Mouse (Mus musculus): ENCODE results near the gene Pip4k2a. TPM values are rescaled to one million over a fixed set of nuclear protein-coding genes. Genes with fewer than 3 reads are reported as not detected.
A peak's percentile ranks its signal among the peaks of the same experiment; 100 is the strongest.

Gene Pip4k2a
- polyA plus RNA-seq, 1 experiment: 21.8 TPM

- H3K36me3 ChIP-seq (ENCODE audit: control insufficient read depth, insufficient read depth, low read length): peaks cover 6% of the 10 kb centered on the region
- WGBS: 93% methylated on average over 10 of the region's 10 CpGs
- no peaks in the 10 kb centered on the region for H3K27me3 ChIP-seq (ENCODE audit: control insufficient read depth, insufficient read depth, low read length)
- no peak overlapping the region for H3K27ac ChIP-seq (ENCODE audit: insufficient read depth, low read length)
- H3K4me3 ChIP-seq (ENCODE audit: extremely low read depth, insufficient read depth, insufficient read length): no peak overlapping the region
- TF ChIP-seq CTCF (IDR thresholded peaks at IDR 0.05; ENCODE audit: extremely low read depth, insufficient read depth, insufficient read length, insufficient replicate concordance) (no peak), POLR2A (IDR thresholded peaks at IDR 0.05; ENCODE audit: low read depth, low read length) (no peak)
- no peaks in the 10 kb centered on the region; the same call in 1 of the 2 replicates for H3K4me1 ChIP-seq (ENCODE audit: control insufficient read depth, insufficient read depth, insufficient read length)
- DNase-seq (ENCODE audit: low read depth in 1 of 2, low spot score in 2 of 2): no peak
These were observed 105.9 kb downstream of the Pip4k2a start for GRCm38 (mm10) chr2:18891991-18892537.

DNA sequence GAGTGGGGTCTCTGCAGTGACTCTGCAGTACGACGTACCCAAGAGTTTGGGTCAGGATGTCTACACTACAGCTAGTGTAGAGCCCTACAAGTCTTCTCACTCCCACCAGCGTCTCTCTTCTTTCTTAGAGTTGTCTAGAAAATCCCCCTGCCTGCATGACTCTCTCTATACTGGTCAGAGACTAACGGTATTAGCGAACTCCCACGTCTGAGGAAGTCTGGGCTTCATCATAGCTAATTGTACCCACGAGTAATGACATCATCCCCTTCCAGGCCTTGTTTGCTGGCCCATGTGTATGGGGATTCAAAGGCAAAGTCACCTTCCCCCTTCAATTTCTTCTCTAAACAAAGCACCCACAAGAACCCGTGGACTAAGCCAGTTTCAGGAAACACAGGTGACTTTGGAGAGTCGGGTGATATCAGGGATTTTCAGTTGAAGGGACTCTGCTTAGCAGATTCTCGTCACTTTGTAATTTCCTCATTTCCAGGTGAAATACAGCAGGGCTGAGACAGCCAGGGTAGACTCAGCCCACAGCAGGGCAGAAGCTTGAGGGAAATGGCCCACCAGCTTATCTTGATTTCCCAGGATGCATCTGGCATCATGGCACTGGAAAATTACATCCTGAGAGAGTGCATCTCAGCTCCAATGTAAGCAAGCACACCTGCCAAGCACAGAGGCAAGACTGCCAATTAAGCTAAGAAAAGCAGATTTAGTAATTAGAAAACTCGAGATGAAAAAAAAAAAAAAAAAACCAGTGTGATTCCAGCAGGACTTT lies 107.5 kb downstream of the Pip4k2a start:
- no peak overlapping the region for H3K4me3 ChIP-seq (ENCODE audit: extremely low read depth, insufficient read depth, insufficient read length)
- 56% methylated on average over 11 of the region's 11 CpGs for WGBS
- H3K27ac ChIP-seq (ENCODE audit: insufficient read depth, low read length): no peak overlapping the region
- H3K4me1 ChIP-seq (ENCODE audit: control insufficient read depth, insufficient read depth, insufficient read length): no peaks in the 10 kb centered on the region
- TF ChIP-seq POLR2A (IDR thresholded peaks at IDR 0.05; ENCODE audit: low read depth, low read length) (no peak), CTCF (IDR thresholded peaks at IDR 0.05; ENCODE audit: extremely low read depth, insufficient read depth, insufficient read length, insufficient replicate concordance) (no peak)
- DNase-seq (ENCODE audit: low read depth in 1 of 2, low spot score in 2 of 2): no peak
- peaks cover 9% of the 10 kb centered on the region for H3K36me3 ChIP-seq (ENCODE audit: control insufficient read depth, insufficient read depth, low read length)
- no peaks in the 10 kb centered on the region for H3K27me3 ChIP-seq (ENCODE audit: control insufficient read depth, insufficient read depth, low read length)

- H3K27me3 ChIP-seq (ENCODE audit: control insufficient read depth, insufficient read depth, low read length): no peaks in the 10 kb centered on the region
- peaks cover 13% of the 10 kb centered on the region for H3K36me3 ChIP-seq (ENCODE audit: control insufficient read depth, insufficient read depth, low read length)
- H3K27ac ChIP-seq (ENCODE audit: insufficient read depth, low read length): no peak overlapping the region
- no peak for TF ChIP-seq POLR2A (IDR thresholded peaks at IDR 0.05; ENCODE audit: low read depth, low read length)
- TF ChIP-seq CTCF (IDR thresholded peaks at IDR 0.05; ENCODE audit: extremely low read depth, insufficient read depth, insufficient read length, insufficient replicate concordance): no peak
- no peaks in the 10 kb centered on the region for H3K4me1 ChIP-seq (ENCODE audit: control insufficient read depth, insufficient read depth, insufficient read length)
- 82% methylated on average over 3 of the region's 3 CpGs for WGBS
- DNase-seq (ENCODE audit: low read depth in 1 of 2, low spot score in 2 of 2): no peak
- no peak overlapping the region for H3K4me3 ChIP-seq (ENCODE audit: extremely low read depth, insufficient read depth, insufficient read length)
These were observed 113.6 kb downstream of the Pip4k2a start for GRCm38 (mm10) chr2:18884277-18884676.

GRCm38 (mm10) chr2:18874626-18875025 lies 123.3 kb downstream of the Pip4k2a start:
- H3K27me3 ChIP-seq (ENCODE audit: control insufficient read depth, insufficient read depth, low read length): no peaks in the 10 kb centered on the region
- H3K27ac ChIP-seq (ENCODE audit: insufficient read depth, low read length): no peak overlapping the region
- no peak overlapping the region for H3K4me3 ChIP-seq (ENCODE audit: extremely low read depth, insufficient read depth, insufficient read length)
- TF ChIP-seq POLR2A (IDR thresholded peaks at IDR 0.05; ENCODE audit: low read depth, low read length) (no peak), CTCF (IDR thresholded peaks at IDR 0.05; ENCODE audit: extremely low read depth, insufficient read depth, insufficient read length, insufficient replicate concordance) (no peak)
- no peak for DNase-seq (ENCODE audit: low read depth in 1 of 2, low spot score in 2 of 2)
- WGBS: 94% methylated on average over 7 of the region's 7 CpGs
- H3K36me3 ChIP-seq (ENCODE audit: control insufficient read depth, insufficient read depth, low read length): peaks cover 5% of the 10 kb centered on the region
- no peaks in the 10 kb centered on the region for H3K4me1 ChIP-seq (ENCODE audit: control insufficient read depth, insufficient read depth, insufficient read length)

DNA sequence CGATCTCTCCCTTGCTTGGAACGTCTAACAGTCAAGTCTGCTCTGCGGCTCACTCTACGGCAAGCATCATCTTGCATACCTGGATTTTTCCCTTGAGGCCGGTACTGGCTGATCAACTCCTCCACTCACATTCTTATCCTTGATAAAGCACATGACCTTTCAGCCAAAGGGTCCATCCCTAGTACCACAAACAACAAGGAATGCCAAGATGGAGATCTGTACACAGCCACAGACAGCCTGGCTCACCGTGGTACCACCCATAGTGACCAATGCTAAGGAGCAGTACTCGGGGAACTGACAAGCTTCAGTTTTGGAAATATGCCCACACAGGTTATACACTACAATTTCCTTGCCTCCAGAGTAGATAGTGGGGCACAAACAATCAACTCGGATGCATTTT lies 123.9 kb downstream of the Pip4k2a start:
- H3K4me1 ChIP-seq (ENCODE audit: control insufficient read depth, insufficient read depth, insufficient read length): no peaks in the 10 kb centered on the region
- DNase-seq (ENCODE audit: low read depth in 1 of 2, low spot score in 2 of 2): no peak
- peaks cover 5% of the 10 kb centered on the region for H3K36me3 ChIP-seq (ENCODE audit: control insufficient read depth, insufficient read depth, low read length)
- WGBS: 95% methylated on average over 8 of the region's 8 CpGs
- no peak for TF ChIP-seq POLR2A (IDR thresholded peaks at IDR 0.05; ENCODE audit: low read depth, low read length)
- no peak for TF ChIP-seq CTCF (IDR thresholded peaks at IDR 0.05; ENCODE audit: extremely low read depth, insufficient read depth, insufficient read length, insufficient replicate concordance)
- no peak overlapping the region for H3K27ac ChIP-seq (ENCODE audit: insufficient read depth, low read length)
- H3K4me3 ChIP-seq (ENCODE audit: extremely low read depth, insufficient read depth, insufficient read length): no peak overlapping the region
- H3K27me3 ChIP-seq (ENCODE audit: control insufficient read depth, insufficient read depth, low read length): no peaks in the 10 kb centered on the region

- DNase-seq (ENCODE audit: low read depth in 1 of 2, low spot score in 2 of 2): no peak
- peaks cover 5% of the 10 kb centered on the region for H3K36me3 ChIP-seq (ENCODE audit: control insufficient read depth, insufficient read depth, low read length)
- H3K27ac ChIP-seq (ENCODE audit: insufficient read depth, low read length): no peak overlapping the region
- no peaks in the 10 kb centered on the region for H3K4me1 ChIP-seq (ENCODE audit: control insufficient read depth, insufficient read depth, insufficient read length)
- 85% methylated on average over 3 of the region's 3 CpGs for WGBS
- no peaks in the 10 kb centered on the region for H3K27me3 ChIP-seq (ENCODE audit: control insufficient read depth, insufficient read depth, low read length)
- no peak overlapping the region for H3K4me3 ChIP-seq (ENCODE audit: extremely low read depth, insufficient read depth, insufficient read length)
- TF ChIP-seq CTCF (IDR thresholded peaks at IDR 0.05; ENCODE audit: extremely low read depth, insufficient read depth, insufficient read length, insufficient replicate concordance) (no peak), POLR2A (IDR thresholded peaks at IDR 0.05; ENCODE audit: low read depth, low read length) (no peak)
These were observed 124.5 kb downstream of the Pip4k2a start for GRCm38 (mm10) chr2:18873440-18873839.

- no peaks in the 10 kb centered on the region for H3K4me1 ChIP-seq (ENCODE audit: control insufficient read depth, insufficient read depth, insufficient read length)
- TF ChIP-seq CTCF (IDR thresholded peaks at IDR 0.05; ENCODE audit: extremely low read depth, insufficient read depth, insufficient read length, insufficient replicate concordance) (peak; percentile 37; the same call in 1 of the 2 replicates), POLR2A (IDR thresholded peaks at IDR 0.05; ENCODE audit: low read depth, low read length) (no peak)
- DNase-seq (ENCODE audit: low read depth in 1 of 2, low spot score in 2 of 2): peak; percentile 59 to 74
- no peaks in the 10 kb centered on the region for H3K27me3 ChIP-seq (ENCODE audit: control insufficient read depth, insufficient read depth, low read length)
- no peak overlapping the region for H3K27ac ChIP-seq (ENCODE audit: insufficient read depth, low read length)
- H3K4me3 ChIP-seq (ENCODE audit: extremely low read depth, insufficient read depth, insufficient read length): no peak overlapping the region
- peaks cover 4% of the 10 kb centered on the region for H3K36me3 ChIP-seq (ENCODE audit: control insufficient read depth, insufficient read depth, low read length)
- 17% methylated on average over 2 of the region's 2 CpGs for WGBS
These were observed 125.1 kb downstream of the Pip4k2a start for GRCm38 (mm10) chr2:18872797-18873196.
